Mouse (Mus musculus) CH12.LX (cell line): ENCODE measurements around the gene Ifit1bl2.
A peak's percentile ranks its signal among the peaks of the same experiment; 100 is the strongest.

ENCODE experiments used
- BHLHE40 ChIP-seq: IDR thresholded peaks from 2 replicates; pipeline ENCODE4 v1.6.1; 2011; ENCODE audit warnings: mild to moderate bottlenecking, low read depth, low read length, improper control_type of control experiment
- CTCF ChIP-seq, 2 experiments: IDR thresholded peaks in 1 of 2; conservative IDR thresholded peaks in 1 of 2; 2 replicates each; pipeline ENCODE4 v1.5.1; 2011 to 2012; ENCODE audit warnings: low read depth in 2 of 2, low read length in 2 of 2, improper control_type of control experiment in 1 of 2, inconsistent platforms in 1 of 2, mild to moderate bottlenecking in 1 of 2, moderate library complexity in 1 of 2
- EP300 ChIP-seq: IDR thresholded peaks from 2 replicates; pipeline ENCODE4 v1.6.1; 2011; ENCODE audit warnings: low read length, improper control_type of control experiment
- NELFE ChIP-seq: IDR thresholded peaks from 2 replicates; pipeline ENCODE4 v1.6.1; 2011; ENCODE audit warnings: low read depth, low read length, improper control_type of control experiment
- POLR2A ChIP-seq: IDR thresholded peaks from 2 replicates; pipeline ENCODE4 v1.6.1; 2011; ENCODE audit warnings: low read depth, mild to moderate bottlenecking, improper control_type of control experiment, low read length

- TF ChIP-seq BHLHE40 (no peak), POLR2A (no peak), CTCF (conservative IDR thresholded peaks at IDR 0.05 in 1 of 2, IDR thresholded peaks at IDR 0.05 in 1 of 2; ENCODE audit: low read depth in 2 of 2, low read length in 2 of 2) (peak; percentile 37 to 40; a peak in 3 of 4 replicates), EP300 (no peak), NELFE (no peak)
Measured at GRCm38 (mm10) chr19:34588959-34589358, 51.6 kb downstream of the Ifit1bl2 start.
